Mouse (Mus musculus): Measurements from ENCODE around the gene Tnks1bp1.

GRCm38 (mm10) chr2:85071921-85072320 is 24.1 kb downstream of the Tnks1bp1 start:
- no peak for TF ChIP-seq POLR2A (IDR thresholded peaks at IDR 0.05; ENCODE audit: low read depth, low read length)
- no peak for TF ChIP-seq CTCF (IDR thresholded peaks at IDR 0.05; ENCODE audit: extremely low read depth, insufficient read length, insufficient replicate concordance, low read depth, low read length)
